Mouse (Mus musculus): ENCODE data around the gene C4b.
"Not testable (repeated sequence)": the region's sequence is repeated elsewhere in the genome, so short reads cannot be mapped to it uniquely, and the experiment has no call there.

DNA sequence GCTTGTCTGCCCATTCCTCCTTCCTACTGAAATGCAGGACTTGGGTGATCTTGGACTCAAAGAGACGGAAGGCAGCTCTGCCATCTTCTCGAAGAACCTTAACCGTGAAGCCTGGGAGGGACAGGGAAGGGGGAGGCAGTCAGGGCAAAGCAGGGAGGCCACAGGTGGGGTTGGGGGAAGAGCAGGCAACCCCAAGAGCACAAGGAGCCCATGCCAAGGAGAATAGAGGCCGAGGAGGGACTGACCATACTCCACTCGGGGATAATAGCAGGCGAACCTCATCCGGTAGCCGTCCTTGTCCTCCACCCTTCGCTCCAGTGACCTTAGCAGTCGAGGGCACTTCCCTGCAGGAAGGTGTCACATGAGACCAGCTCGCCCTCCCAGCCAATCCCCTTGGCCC is 14.5 kb downstream of the C4b start:
- TF ChIP-seq CTCF (IDR thresholded peaks at IDR 0.05); POLR2A (IDR thresholded peaks at IDR 0.05; ENCODE audit: insufficient read depth, low read depth, low read length): not testable (repeated sequence)
